Mouse (Mus musculus) heart, embryonic 11.5 days (tissue): ENCODE results near the gene Fam131a. TPM values are rescaled to one million over a fixed set of nuclear protein-coding genes. Genes with fewer than 3 reads are reported as not detected.
A peak's percentile ranks its signal among the peaks of the same experiment; 100 is the strongest.

Source experiments
- ATAC-seq: fragments of 200-750 bp; cut with Nextera tagmentation; replicated peaks from 2 replicates; pipeline ENCODE4 v1.8.0; 2017; ENCODE audit warnings: moderate library complexity; ENCODE audit not compliant: insufficient number of reproducible peaks, low FRiP score, low TSS enrichment
- H3K27ac ChIP-seq: fragments of 300-500 bp; sonication (generic); 2 replicates; pipeline ENCODE4 v1.5.1; 2014; ENCODE audit warnings: mild to moderate bottlenecking, low read depth, low read length
- H3K27me3 ChIP-seq: fragments of 300-500 bp; sonication (generic); 2 replicates; pipeline ENCODE4 v1.6.1; 2014; ENCODE audit warnings: mild to moderate bottlenecking, low read length, mixed read lengths; ENCODE audit not compliant: control insufficient read depth, insufficient read depth
- H3K36me3 ChIP-seq: fragments of 300-500 bp; sonication (generic); 2 replicates; pipeline ENCODE4 v1.6.1; 2014; ENCODE audit warnings: mild to moderate bottlenecking, low read length, moderate library complexity, mixed read lengths; ENCODE audit not compliant: control insufficient read depth, insufficient read depth
- H3K4me1 ChIP-seq: fragments of 300-500 bp; sonication (generic); 2 replicates; pipeline ENCODE4 v1.6.1; 2014; ENCODE audit warnings: low read length; ENCODE audit not compliant: control insufficient read depth, insufficient read depth
- H3K4me2 ChIP-seq: fragments of 300-500 bp; sonication (generic); 2 replicates; pipeline ENCODE4 v1.6.1; 2014; ENCODE audit warnings: mild to moderate bottlenecking, moderate library complexity
- H3K4me3 ChIP-seq: fragments of 300-500 bp; sonication (generic); 2 replicates; pipeline ENCODE4 v1.5.1; 2014; ENCODE audit warnings: low read depth, low read length
- H3K9ac ChIP-seq: fragments of 300-500 bp; sonication (generic); 2 replicates; pipeline ENCODE4 v1.6.1; 2014; ENCODE audit warnings: mild to moderate bottlenecking, low read depth, low read length, moderate library complexity
- H3K9me3 ChIP-seq: fragments of 300-500 bp; sonication (generic); replicated peaks from 2 replicates; pipeline ENCODE4 v1.6.1; 2016; ENCODE audit warnings: low read length; ENCODE audit not compliant: control insufficient read depth
- WGBS: fragments of 180-500 bp; shearing (Covaris S2); extraction: QIAGEN DNeasy Blood & Tissue Kit; methylation state at CpG from one replicate; pipeline ENCODE4 v1.1.7; 2014; ENCODE audit not compliant: insufficient replicate concordance; 5-methylcytosine and 5-hydroxymethylcytosine counted together
- polyA plus RNA-seq: library from polyadenylated mRNA; unstranded; fragments of >200 nt; fragmentation: Nextera tagmentation; extraction: Ambion mirVana; gene quantifications from 2 replicates; pipeline ENCODE4 v1.2.1, GENCODE M21; 2014

Gene Fam131a
- polyA plus RNA-seq, 1 experiment from 2014 or later, result 2.6 TPM

DNA sequence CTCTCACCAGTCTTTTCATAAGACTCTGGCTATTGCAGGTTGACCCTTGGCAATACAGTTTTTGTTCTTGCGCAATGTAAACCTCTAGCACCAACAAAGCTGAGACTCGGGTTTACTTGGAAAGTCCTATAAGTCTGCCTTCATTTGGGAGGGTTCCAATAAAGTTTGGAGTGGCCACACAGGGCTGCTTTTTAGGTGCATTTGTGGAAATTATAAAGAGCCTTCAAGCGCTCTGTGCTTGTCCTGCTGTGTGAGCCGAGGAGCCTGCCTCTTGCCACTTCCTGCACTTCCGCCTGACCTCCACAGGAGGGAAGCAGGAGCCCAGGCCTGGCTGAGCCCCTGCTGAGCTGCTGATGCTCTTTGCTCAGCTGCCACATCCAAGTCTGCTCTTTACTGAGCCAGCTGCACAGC, 31.3 kb downstream of the Fam131a start:
- peaks cover 11% of the 10 kb centered on the region; the same call in 1 of the 2 replicates for H3K36me3 ChIP-seq
- ATAC-seq, result 0 out of 2 replicates have a peak, but pooled peaks have one; percentile 27
- H3K4me2 ChIP-seq, result no peak overlapping the region
- H3K9ac ChIP-seq, result no peak overlapping the region
- 0 out of 2 replicates have a peak, but pooled peaks cover 3% of the 10 kb centered on the region for H3K27me3 ChIP-seq
- no peaks in the 10 kb centered on the region for H3K9me3 ChIP-seq
- 27% methylated on average over 5 of the region's 5 CpGs for WGBS
- no peak overlapping the region for H3K27ac ChIP-seq
- H3K4me1 ChIP-seq, result no peaks in the 10 kb centered on the region
- H3K4me3 ChIP-seq, result no peak overlapping the region

DNA sequence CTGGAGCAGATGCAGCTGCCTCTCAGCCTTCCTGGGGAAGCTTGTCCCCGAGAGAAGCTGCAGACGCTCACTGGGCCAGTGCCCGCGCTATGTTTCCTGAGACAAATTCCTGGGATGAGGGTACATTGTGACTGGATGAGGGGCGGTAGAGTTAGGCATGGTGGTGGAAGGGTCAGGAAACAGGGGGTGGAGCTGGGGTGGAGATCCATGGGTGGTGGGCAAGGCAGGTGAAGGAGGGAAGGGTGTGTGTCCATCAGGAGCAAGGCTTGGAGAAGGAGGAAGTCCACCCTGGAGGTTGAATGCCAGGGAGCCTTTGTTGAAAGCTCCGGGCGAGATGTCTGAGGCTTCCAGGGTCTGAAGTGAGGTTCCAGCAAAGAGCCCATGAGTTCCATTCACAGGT, 32.3 kb downstream of the Fam131a start:
- no peaks in the 10 kb centered on the region for H3K9me3 ChIP-seq
- no peak for ATAC-seq
- no peak overlapping the region for H3K9ac ChIP-seq
- H3K36me3 ChIP-seq, result peaks cover 10% of the 10 kb centered on the region; the same call in 1 of the 2 replicates
- WGBS, result 65% methylated on average over 7 of the region's 7 CpGs
- H3K4me3 ChIP-seq, result no peak overlapping the region
- H3K27me3 ChIP-seq, result 0 out of 2 replicates have a peak, but pooled peaks cover 3% of the 10 kb centered on the region
- H3K27ac ChIP-seq, result no peak overlapping the region
- H3K4me2 ChIP-seq, result no peak overlapping the region
- H3K4me1 ChIP-seq, result no peaks in the 10 kb centered on the region

DNA sequence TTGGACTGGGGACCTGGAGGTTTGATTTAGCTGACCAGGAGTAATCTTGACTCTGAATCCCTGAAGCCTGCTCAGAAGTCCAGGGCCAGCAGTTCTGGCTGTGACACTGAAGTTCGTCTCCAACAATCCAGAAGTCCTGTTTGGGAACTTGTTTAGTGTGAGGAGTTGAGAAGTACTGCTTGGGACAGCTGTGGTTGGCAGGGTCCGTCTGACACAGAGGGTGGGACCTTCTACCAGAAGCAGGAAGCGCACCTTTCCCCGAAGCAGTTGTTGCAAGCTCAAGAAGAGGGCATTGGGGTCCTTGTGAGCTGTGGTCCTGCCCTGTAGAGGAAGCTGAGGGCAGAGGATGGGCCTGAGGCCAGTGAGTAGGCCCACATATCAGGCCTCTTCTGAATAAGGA, 32.7 kb downstream of the Fam131a start:
- no peak for ATAC-seq
- H3K27me3 ChIP-seq, result 0 out of 2 replicates have a peak, but pooled peaks cover 3% of the 10 kb centered on the region
- H3K9ac ChIP-seq, result no peak overlapping the region
- peaks cover 7% of the 10 kb centered on the region; the same call in 1 of the 2 replicates for H3K36me3 ChIP-seq
- no peak overlapping the region for H3K27ac ChIP-seq
- H3K9me3 ChIP-seq, result no peaks in the 10 kb centered on the region
- no peak overlapping the region for H3K4me3 ChIP-seq
- no peaks in the 10 kb centered on the region for H3K4me1 ChIP-seq
- no peak overlapping the region for H3K4me2 ChIP-seq
- WGBS, result 83% methylated on average over 4 of the region's 4 CpGs

DNA sequence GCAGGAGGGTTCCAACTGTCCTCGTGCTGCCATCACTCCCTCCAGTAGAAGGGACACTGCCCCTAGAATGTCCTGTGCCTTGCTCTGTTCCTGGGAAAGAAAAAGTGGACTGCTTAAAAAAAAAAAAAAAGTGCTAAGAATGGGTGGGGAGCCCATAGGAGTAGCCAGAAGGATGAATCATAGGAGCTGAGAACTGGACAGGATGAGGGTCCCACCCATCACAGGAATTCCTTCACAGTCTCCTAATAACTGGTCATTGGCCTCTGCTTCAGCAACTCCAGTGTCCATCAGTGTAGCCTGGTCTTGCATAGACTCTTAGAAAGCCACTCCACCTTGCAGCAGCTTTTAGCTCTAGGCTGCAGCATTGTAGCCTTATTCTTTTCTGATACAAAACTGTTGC, 33.3 kb downstream of the Fam131a start:
- peaks cover 3% of the 10 kb centered on the region; the same call in 1 of the 2 replicates for H3K27me3 ChIP-seq
- no peaks in the 10 kb centered on the region for H3K4me1 ChIP-seq
- H3K4me3 ChIP-seq, result no peak overlapping the region
- H3K27ac ChIP-seq, result no peak overlapping the region
- no peak overlapping the region for H3K4me2 ChIP-seq
- H3K9ac ChIP-seq, result no peak overlapping the region
- peaks cover 6% of the 10 kb centered on the region; the same call in 1 of the 2 replicates for H3K36me3 ChIP-seq
- WGBS, result 45% methylated on average over 1 of the region's 1 CpGs
- H3K9me3 ChIP-seq, result no peaks in the 10 kb centered on the region
- ATAC-seq, result no peak

DNA sequence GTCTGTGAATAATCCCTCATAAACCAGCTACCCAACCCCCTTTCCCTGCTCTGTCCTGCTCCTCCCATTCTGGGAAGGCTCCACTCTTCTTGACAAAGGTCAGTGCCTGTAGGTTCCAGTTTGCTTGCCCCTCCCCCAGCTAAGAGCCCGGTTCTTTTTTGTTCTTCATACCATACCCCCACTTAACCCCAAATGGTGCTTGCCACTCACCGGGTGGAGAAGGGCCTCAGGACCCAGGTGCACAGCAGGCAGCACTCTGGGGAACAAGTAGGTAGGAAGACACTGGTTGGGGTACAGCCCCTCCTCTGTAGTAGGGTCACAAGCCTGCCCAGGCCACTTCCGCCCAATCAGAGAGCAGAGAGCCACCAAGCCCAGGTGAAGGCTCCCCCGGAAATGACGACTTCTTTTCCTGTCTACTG, 37.3 kb downstream of the Fam131a start:
- Histone ChIP-seq H3K27ac (no peak overlapping the region), H3K4me3 (no peak overlapping the region)

DNA sequence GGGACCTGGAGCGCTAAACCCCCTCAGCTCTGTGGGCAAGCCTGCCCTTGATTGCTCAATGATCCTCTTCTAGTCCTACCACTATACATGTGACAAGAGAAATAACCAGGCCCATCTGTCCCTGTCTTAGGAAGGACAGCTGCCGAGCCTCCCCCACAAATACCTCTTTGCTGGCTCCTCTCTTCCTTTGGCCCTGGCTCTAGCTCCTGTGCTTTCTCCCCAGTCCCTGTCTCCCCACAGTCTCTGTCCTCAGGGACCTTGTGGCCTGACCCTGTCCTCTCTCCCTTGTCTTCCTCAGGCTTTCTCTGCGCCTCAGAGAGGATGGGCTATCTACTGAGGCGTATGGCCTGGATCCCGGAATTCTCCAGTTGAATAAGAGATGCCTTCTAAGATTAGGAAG, 38.6 kb downstream of the Fam131a start:
- 64% methylated on average over 5 of the region's 5 CpGs for WGBS
- no peak overlapping the region for H3K4me2 ChIP-seq
- H3K9me3 ChIP-seq, result no peaks in the 10 kb centered on the region
- H3K9ac ChIP-seq, result no peak overlapping the region
- H3K4me1 ChIP-seq, result peaks cover 6% of the 10 kb centered on the region; the same call in 1 of the 2 replicates
- no peak for ATAC-seq
- no peak overlapping the region for H3K4me3 ChIP-seq
- no peak overlapping the region for H3K27ac ChIP-seq
- H3K36me3 ChIP-seq, result no peaks in the 10 kb centered on the region
- H3K27me3 ChIP-seq, result peaks cover 44% of the 10 kb centered on the region

More for the DNA sequence above, 37.3 kb downstream of the Fam131a start:
- H3K9ac ChIP-seq, result no peak overlapping the region
- no peak for ATAC-seq
- H3K9me3 ChIP-seq, result no peaks in the 10 kb centered on the region
- no peak overlapping the region for H3K4me2 ChIP-seq
- 31% methylated on average over 5 of the region's 5 CpGs for WGBS
- H3K27me3 ChIP-seq, result peaks cover 35% of the 10 kb centered on the region
- peaks cover 6% of the 10 kb centered on the region; the same call in 1 of the 2 replicates for H3K4me1 ChIP-seq
- H3K36me3 ChIP-seq, result no peaks in the 10 kb centered on the region

DNA sequence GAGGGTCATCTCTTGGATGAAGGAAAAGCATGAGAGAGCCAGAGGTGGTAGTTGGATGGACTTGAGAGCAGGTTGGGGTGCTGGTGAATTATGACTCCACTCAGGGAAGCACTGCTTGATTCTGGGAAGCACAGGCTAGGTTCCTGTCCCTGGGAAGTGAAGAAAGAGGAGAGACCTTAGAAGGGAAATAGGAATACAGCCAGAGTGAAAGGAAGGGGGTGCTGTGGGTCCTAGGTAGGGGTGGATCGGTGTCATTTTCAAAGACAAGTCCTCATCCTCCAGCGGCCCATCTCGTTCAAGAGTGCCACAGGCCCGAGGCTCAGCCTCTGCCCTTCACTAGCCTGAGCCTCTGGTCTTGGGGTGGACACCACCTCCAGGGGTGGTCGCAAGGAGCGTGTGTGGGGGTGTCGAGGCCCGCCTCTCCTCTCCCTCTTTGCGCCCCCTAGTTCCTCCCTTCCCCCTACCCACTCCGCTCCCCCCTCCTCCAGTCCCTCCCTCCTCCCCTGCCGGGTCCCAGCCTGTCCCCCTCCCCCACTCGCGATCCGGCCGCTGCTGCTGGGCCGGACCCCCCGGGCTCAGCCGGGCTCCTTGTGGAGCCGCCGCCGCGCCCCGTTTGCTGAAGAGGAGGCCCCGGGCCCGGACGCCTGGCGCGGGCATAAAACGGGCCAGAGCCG, 39.3 kb downstream of the Fam131a start:
- under 1% methylated on average over 27 of the region's 30 CpGs for WGBS
- H3K9ac ChIP-seq, result peak overlapping the region; percentile 75
- peaks cover 48% of the 10 kb centered on the region for H3K27me3 ChIP-seq
- H3K4me1 ChIP-seq, result peaks cover 6% of the 10 kb centered on the region; the same call in 1 of the 2 replicates
- ATAC-seq, result peak; percentile 20; the same call in 1 of the 2 replicates
- H3K27ac ChIP-seq, result no peak overlapping the region
- peak overlapping the region; percentile 99 for H3K4me2 ChIP-seq
- H3K36me3 ChIP-seq, result no peaks in the 10 kb centered on the region
- no peaks in the 10 kb centered on the region for H3K9me3 ChIP-seq
- H3K4me3 ChIP-seq, result peak overlapping the region; percentile 63

DNA sequence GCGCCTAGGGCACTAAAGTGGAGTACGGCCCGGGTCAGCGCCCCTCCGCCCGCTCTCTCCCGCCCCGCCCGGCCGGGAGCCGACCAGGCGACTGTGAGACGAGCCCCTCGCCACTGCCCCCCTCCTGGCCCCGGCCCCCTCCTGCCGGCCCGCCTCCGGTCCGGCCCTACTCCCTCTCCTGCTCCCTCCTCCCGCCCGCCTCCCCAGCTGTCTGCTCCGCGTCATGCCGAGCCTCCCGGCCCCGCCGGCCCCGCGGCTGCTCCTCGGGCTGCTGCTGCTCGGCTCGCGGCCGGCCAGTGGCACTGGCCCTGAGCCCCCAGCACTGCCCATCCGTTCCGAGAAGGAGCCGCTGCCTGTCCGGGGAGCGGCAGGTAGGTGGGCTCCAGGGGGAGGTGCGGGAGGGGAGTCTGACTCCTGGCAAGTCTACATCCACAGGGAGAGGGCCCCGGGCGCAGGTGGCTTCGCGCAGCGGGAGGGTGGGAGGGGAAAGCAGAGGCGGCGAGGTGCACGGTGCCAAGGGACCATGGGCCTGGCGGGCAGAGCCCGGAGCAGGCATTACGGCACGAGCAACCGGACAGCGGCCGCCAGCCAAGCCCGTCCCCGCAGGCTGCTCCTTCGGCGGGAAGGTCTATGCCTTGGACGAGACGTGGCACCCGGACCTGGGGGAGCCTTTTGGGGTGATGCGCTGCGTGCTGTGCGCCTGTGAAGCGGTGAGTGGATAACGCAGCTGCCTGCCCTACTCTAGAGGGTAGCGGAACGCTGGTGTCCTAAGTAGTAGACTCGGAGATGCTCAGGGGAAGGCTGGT, 40.1 kb downstream of the Fam131a start, which contains the start of gene Chrd:
Chrd (plus strand) TSS at position 203 of the 806 bp plus-strand sequence.
- Histone ChIP-seq H3K4me3 (peak within 1 kb of the TSS; percentile 63), H3K4me2 (peak within 1 kb of the TSS; percentile 99), H3K9ac (peak within 1 kb of the TSS; percentile 75), H3K36me3 (no peaks in the 10 kb centered on the region), H3K9me3 (no peaks in the 10 kb centered on the region), H3K27me3 (peaks cover 49% of the 10 kb centered on the region), H3K27ac (no peak within 1 kb of the TSS), H3K4me1 (peaks cover 6% of the 10 kb centered on the region; the same call in 1 of the 2 replicates)
- under 1% methylated on average over 59 of the region's 70 CpGs for WGBS
- ATAC-seq, result peak; percentile 69
